Mouse (Mus musculus) kidney, adult 10 weeks (tissue): ENCODE measurements around the gene OR5BS1P. TPM values are rescaled to one million over a fixed set of nuclear protein-coding genes. Genes with fewer than 3 reads are reported as not detected.

Experiments used
- polyA plus RNA-seq: library from polyadenylated mRNA; stranded (reverse); fragments of 350-450 nt; fragmentation: Illumina TruSeq; extraction: RNeasy Lipid Tissue Mini Kit (QIAGEN cat#74804); gene quantifications from one replicate; pipeline ENCODE4 v1.2.3, GENCODE M21; 2014; ENCODE audit warnings: low read depth, low replicate concordance

The OR5BS1P gene
- not detected for polyA plus RNA-seq

GRCm38 (mm10) chr15:98469596-98469995 lies at the start of gene OR5BS1P:
TSS of gene OR5BS1P (plus strand) at chr15:98469896.

GRCm38 (mm10) chr15:98430925-98431324 lies 38.8 kb upstream of the OR5BS1P start, which contains the start of gene Olfr282:
TSS of gene Olfr282 (plus strand) at chr15:98431225.

DNA sequence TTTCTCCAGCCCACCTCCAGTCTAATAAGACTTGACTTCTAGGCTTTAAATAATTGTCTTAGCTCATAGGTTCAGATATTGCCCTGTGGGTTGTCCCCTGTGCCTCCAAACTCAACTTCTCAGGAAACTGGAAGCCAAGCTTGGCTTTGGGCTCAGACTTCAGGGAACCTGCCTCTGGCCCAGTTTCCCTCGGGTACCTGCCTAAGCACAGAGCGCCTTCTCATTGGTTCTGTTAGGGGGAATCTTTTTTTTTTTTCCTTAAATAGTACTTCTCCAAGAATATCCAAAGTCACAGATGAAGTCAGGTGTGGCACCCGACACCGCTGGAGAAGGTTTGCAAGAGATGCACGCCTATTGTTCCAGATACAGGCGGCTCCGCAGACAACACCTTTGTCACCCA lies 17.4 kb upstream of the OR5BS1P start, which contains the start of gene Olfr281:
Gene Olfr281, plus strand, starts transcription at position 301 of the 400 bp plus-strand sequence.

GRCm38 (mm10) chr15:98482701-98483100 lies 13.0 kb downstream of the OR5BS1P start, which contains the start of gene Lalba:
TSS of gene Lalba (minus strand) at chr15:98482721.

DNA sequence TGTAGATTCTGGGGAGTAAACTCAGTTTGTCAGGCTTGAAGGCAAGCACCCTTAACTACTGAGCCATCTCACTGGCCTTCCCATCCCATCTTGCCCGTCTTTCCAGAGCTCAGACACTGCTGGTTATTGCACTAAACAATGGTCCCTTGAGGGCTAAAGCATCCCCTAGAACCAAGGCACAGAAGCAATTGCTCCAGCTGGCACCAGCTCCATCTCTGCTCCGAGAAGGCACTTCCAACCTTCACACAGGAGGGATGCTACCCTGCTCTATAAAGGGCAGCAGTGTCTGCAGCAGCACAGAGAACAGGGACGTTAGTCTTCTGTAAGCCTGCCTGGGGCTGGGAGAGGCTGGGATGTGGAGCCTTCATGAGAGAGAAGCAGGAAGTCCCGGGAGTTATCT lies 22.4 kb downstream of the OR5BS1P start, which contains the start of gene Olfr279:
Gene Olfr279, plus strand, starts transcription at position 301 of the 400 bp plus-strand sequence.

Other genes with a start within 250 kb of the OR5BS1P start
- not detected for gene Gm44579, start 248.9 kb upstream of the OR5BS1P start, polyA plus RNA-seq
- gene Olfr287, start 248.8 kb upstream of the OR5BS1P start, polyA plus RNA-seq: not detected
- gene Olfr286, start 235.4 kb upstream of the OR5BS1P start, polyA plus RNA-seq: not detected
- gene H1fnt, start 212.6 kb upstream of the OR5BS1P start, polyA plus RNA-seq: not detected
- gene Zfp641, start 173.7 kb upstream of the OR5BS1P start, polyA plus RNA-seq: 4.4 TPM
- not detected for gene Olfr285, start 152.5 kb upstream of the OR5BS1P start, polyA plus RNA-seq
- gene Olfr284, start 128.9 kb upstream of the OR5BS1P start, polyA plus RNA-seq: not detected
- gene Olfr283, start 89.0 kb upstream of the OR5BS1P start, polyA plus RNA-seq: not detected
- gene Olfr282, start 38.7 kb upstream of the OR5BS1P start, polyA plus RNA-seq: not detected
- gene Olfr281, start 17.3 kb upstream of the OR5BS1P start, polyA plus RNA-seq: not detected
- gene Lalba, start 12.8 kb downstream of the OR5BS1P start, polyA plus RNA-seq: not detected
- gene Olfr279, start 22.5 kb downstream of the OR5BS1P start, polyA plus RNA-seq: not detected
- 29.9 TPM for gene Kansl2, start 64.4 kb downstream of the OR5BS1P start, polyA plus RNA-seq
- gene Ccnt1, start 101.0 kb downstream of the OR5BS1P start, polyA plus RNA-seq: 41.7 TPM
- not detected for gene 4930415O20Rik, start 101.1 kb downstream of the OR5BS1P start, polyA plus RNA-seq
- gene Adcy6, start 140.2 kb downstream of the OR5BS1P start, polyA plus RNA-seq: 7.5 TPM
- 0.44 TPM for gene Cacnb3, start 160.9 kb downstream of the OR5BS1P start, polyA plus RNA-seq
- 2.1 TPM for gene Ddx23, start 193.0 kb downstream of the OR5BS1P start, polyA plus RNA-seq
- 0.40 TPM for gene Rnd1, start 207.6 kb downstream of the OR5BS1P start, polyA plus RNA-seq
- gene Ccdc65, start 238.3 kb downstream of the OR5BS1P start, polyA plus RNA-seq: 0.69 TPM